Mouse (Mus musculus) CD8-positive naive resting alpha-beta T cell, adult 57 days (primary cell): ENCODE measurements around the gene Tas2r134. TPM values are rescaled to one million over a fixed set of nuclear protein-coding genes. Genes with fewer than 3 reads are reported as not detected.

Source experiments
- total RNA-seq: library from RNA; stranded (reverse); gene quantifications from one replicate; pipeline ENCODE4 v1.2.4, GENCODE M21; 2023

Tas2r134 gene
- not detected for total RNA-seq

GRCm38 (mm10) chr2:51627211-51627610 lies at the start of gene Tas2r134:
Tas2r134 (plus strand) TSS chr2:51627511.

